In the genomic region with DNA sequence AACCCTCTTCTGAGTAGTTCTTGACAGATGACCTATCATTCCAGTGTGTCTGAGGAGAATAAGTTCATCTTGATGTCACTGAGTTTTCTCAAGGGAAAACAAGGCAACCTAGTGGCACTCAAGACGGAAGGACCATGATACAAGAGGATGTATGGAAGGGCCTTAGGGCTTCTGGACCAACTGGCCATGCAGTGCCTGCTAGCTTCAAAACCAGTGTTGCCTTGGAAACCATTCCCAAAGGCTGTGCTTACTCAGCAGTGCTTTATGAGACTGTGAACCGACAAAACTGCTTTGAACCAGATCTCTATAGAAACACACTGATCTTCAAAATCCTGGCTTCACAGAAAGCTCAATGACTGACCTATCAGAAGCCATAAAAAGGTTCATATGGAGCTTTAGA, we compare ENCODE assay signal across 19 mouse cellular contexts. TPM values are rescaled to one million over a fixed set of nuclear protein-coding genes. Genes with fewer than 3 reads are reported as not detected.
"Had no signal": no experiment of that assay in that cellular context is flagged by ENCODE, and none has a peak within 500 bp of the region (broad histone marks: within the 10 kb centered on the region; RNA-seq: fewer than 3 reads in every experiment).

No protein-coding gene starts in this region.

- H3K4me2 ChIP-seq: limb, embryonic 13.5 days; neural tube, embryonic 15.5 days had no signal

- H3K4me3 ChIP-seq: layer of hippocampus, adult 2 months; limb, embryonic 13.5 days; myocyte; neural tube, embryonic 15.5 days had no signal

- DNase-seq: kidney, adult 18-20 months; kidney, postnatal 10 days; kidney, postnatal 4 days; left cerebral cortex, postnatal 4 days; lung, adult 18-20 months; right cerebral cortex, postnatal 4 days; spleen, adult 18-20 months; thymus, adult 2 months; thymus, postnatal 25 days had no signal

- H3K9ac ChIP-seq: limb, embryonic 13.5 days; liver, embryonic 14.5 days; neural tube, embryonic 15.5 days had no signal

- H3K27ac ChIP-seq: layer of hippocampus, adult 2 months; limb, embryonic 13.5 days; liver, embryonic 14.5 days; neural tube, embryonic 15.5 days had no signal

- H3K9me3 ChIP-seq: neural tube, embryonic 15.5 days had no signal

- H3K36me3 ChIP-seq: limb, embryonic 13.5 days; neural tube, embryonic 15.5 days had no signal

- H3K4me1 ChIP-seq: limb, embryonic 13.5 days had no signal

RNA-seq across cellular contexts. Expression of a gene that starts 16.6 kb away (rescaled TPM):
- total RNA-seq: liver, adult 2 months; megakaryocyte-erythroid progenitor cell, adult 5-6 weeks had no signal
- polyA plus RNA-seq: kidney, embryonic 14.5 days; neural tube, embryonic 11.5 days; stomach, embryonic 14.5 days had no signal
